Mouse (Mus musculus) kidney, embryonic 14.5 days (tissue): Measurements from ENCODE around the gene Stt3b. TPM values are rescaled to one million over a fixed set of nuclear protein-coding genes. Genes with fewer than 3 reads are reported as not detected.

Experiments
- ATAC-seq: fragments of 200-750 bp; cut with Nextera tagmentation; 2 replicates; pipeline ENCODE4 v1.8.0; 2017; ENCODE audit warnings: moderate number of reproducible peaks, mild to moderate bottlenecking, moderate TSS enrichment, moderate library complexity; ENCODE audit not compliant: low FRiP score, low TSS enrichment
- H3K27ac ChIP-seq: fragments of 300-500 bp; sonication (generic); 2 replicates; pipeline ENCODE4 v1.5.1; 2014; ENCODE audit warnings: low read depth, mild to moderate bottlenecking, low read length, moderate library complexity, mixed read lengths
- H3K27me3 ChIP-seq: fragments of 300-500 bp; sonication (generic); 2 replicates; pipeline ENCODE4 v1.6.1; 2014; ENCODE audit warnings: mild to moderate bottlenecking, low read length; ENCODE audit not compliant: control insufficient read depth, insufficient read depth
- H3K36me3 ChIP-seq: fragments of 300-500 bp; sonication (generic); 2 replicates; pipeline ENCODE4 v1.6.1; 2014; ENCODE audit warnings: low read length, mixed read lengths; ENCODE audit not compliant: control insufficient read depth, insufficient read depth
- H3K4me1 ChIP-seq: fragments of 300-500 bp; sonication (generic); 2 replicates; pipeline ENCODE4 v1.6.1; 2014; ENCODE audit warnings: low read length, mixed read lengths; ENCODE audit not compliant: control insufficient read depth, insufficient read depth
- H3K4me2 ChIP-seq: fragments of 300-500 bp; sonication (generic); replicated peaks from 2 replicates; pipeline ENCODE4 v1.6.1; 2014; ENCODE audit warnings: low read depth, mild to moderate bottlenecking, low read length
- H3K4me3 ChIP-seq: fragments of 300-500 bp; sonication (generic); 2 replicates; pipeline ENCODE4 v1.5.1; 2014; ENCODE audit warnings: mild to moderate bottlenecking, low read length
- H3K9ac ChIP-seq: fragments of 300-500 bp; sonication (generic); 2 replicates; pipeline ENCODE4 v1.6.1; 2014; ENCODE audit warnings: low read depth, mild to moderate bottlenecking, low read length, moderate library complexity
- H3K9me3 ChIP-seq: fragments of 300-500 bp; sonication (generic); 2 replicates; pipeline ENCODE4 v1.6.1; 2016; ENCODE audit warnings: low read length; ENCODE audit not compliant: control insufficient read depth
- WGBS: fragments of 180-500 bp; shearing (Covaris S2); extraction: QIAGEN DNeasy Blood & Tissue Kit; methylation state at CpG from one replicate; pipeline ENCODE4 v1.1.7; 2014; 5-methylcytosine and 5-hydroxymethylcytosine counted together
- polyA plus RNA-seq: library from polyadenylated mRNA; unstranded; fragments of >200 nt; fragmentation: Nextera tagmentation; extraction: Ambion mirVana; gene quantifications from 2 replicates; pipeline ENCODE4 v1.2.1, GENCODE M21; 2014

The Stt3b gene
- polyA plus RNA-seq, 1 experiment from 2014 or later: 124 TPM

DNA sequence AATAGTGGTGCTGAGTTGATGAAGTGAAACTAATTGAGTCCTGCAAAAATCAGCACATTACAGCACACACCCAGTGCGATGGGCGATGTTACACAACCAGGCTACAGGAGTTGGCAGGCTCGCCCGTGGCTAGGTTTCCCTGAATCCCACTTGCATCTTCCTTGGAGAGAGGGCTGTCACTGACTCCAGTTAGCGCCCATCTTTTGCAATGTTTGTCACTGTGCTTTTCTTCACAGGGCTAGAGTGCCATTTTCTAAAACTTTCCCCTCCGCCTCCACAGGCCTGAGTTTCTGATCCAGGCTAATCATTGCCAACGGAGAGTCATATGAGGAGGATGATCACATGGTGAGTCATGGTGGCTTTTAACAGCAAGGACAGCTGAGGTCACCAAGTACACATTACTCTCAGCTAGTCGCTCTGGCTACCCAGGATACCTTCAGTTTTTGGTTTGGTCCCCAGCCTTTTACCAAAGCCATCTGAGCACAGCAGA is 73.8 kb downstream of the Stt3b start:
- ATAC-seq: no peak
- no peak overlapping the region for H3K9ac ChIP-seq
- 85% methylated on average over 8 of the region's 8 CpGs for WGBS
- no peak overlapping the region for H3K4me2 ChIP-seq
- peaks cover 19% of the 10 kb centered on the region for H3K36me3 ChIP-seq
- no peaks in the 10 kb centered on the region for H3K27me3 ChIP-seq
- H3K4me3 ChIP-seq: no peak overlapping the region
- H3K27ac ChIP-seq: no peak overlapping the region
- H3K4me1 ChIP-seq: no peaks in the 10 kb centered on the region
- H3K9me3 ChIP-seq: no peaks in the 10 kb centered on the region

DNA sequence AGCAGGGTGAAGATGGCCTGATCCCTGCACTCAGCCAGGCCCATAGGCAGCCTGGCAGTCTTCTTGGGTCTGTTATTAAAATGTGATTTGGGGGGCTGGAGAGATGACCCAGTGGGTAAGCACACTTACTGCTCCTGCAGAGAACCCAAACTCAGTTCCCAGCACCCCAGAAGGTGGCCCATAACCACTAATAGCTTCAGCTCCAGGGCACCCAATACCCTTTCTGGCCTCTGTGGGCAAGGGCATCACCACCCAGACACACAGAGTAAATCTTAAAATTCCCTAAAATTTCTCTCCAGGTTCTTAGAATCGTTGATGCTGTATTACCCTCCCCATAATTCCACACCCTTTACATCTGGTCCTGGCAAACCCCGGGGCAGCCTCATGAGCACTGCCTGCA is 75.7 kb downstream of the Stt3b start:
- Histone ChIP-seq H3K27ac (no peak overlapping the region), H3K36me3 (peaks cover 3% of the 10 kb centered on the region; the same call in 1 of the 2 replicates), H3K4me1 (peaks cover 8% of the 10 kb centered on the region; the same call in 1 of the 2 replicates), H3K4me2 (no peak overlapping the region), H3K4me3 (no peak overlapping the region), H3K9ac (no peak overlapping the region), H3K9me3 (no peaks in the 10 kb centered on the region), H3K27me3 (no peaks in the 10 kb centered on the region)
- no peak for ATAC-seq
- 100% methylated on average over 2 of the region's 2 CpGs for WGBS

DNA sequence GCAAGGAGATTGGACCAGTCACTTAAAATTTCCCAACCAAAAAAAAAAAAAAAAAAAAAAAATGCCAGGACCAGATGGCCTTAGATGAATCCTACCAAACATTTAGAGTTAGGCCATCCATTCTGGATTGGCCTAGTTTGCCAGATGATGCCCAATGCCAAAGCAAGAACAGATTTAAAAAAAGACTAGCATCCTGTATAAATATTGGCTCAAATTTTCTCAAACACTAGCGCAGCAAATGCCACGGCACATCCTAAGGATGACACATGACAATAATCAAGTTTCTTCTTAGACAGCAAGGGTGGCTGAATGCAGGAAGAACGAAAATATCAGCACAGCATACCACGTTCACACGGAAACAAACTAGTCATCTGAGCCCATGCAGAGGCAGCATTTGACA is 76.5 kb downstream of the Stt3b start:
- H3K4me1 ChIP-seq: peaks cover 8% of the 10 kb centered on the region; the same call in 1 of the 2 replicates
- no peak overlapping the region for H3K9ac ChIP-seq
- no peaks in the 10 kb centered on the region for H3K36me3 ChIP-seq
- H3K4me3 ChIP-seq: no peak overlapping the region
- H3K27me3 ChIP-seq: no peaks in the 10 kb centered on the region
- 92% methylated on average over 5 of the region's 5 CpGs for WGBS
- no peak overlapping the region for H3K27ac ChIP-seq
- H3K4me2 ChIP-seq: no peak overlapping the region
- no peaks in the 10 kb centered on the region for H3K9me3 ChIP-seq
- no peak for ATAC-seq

DNA sequence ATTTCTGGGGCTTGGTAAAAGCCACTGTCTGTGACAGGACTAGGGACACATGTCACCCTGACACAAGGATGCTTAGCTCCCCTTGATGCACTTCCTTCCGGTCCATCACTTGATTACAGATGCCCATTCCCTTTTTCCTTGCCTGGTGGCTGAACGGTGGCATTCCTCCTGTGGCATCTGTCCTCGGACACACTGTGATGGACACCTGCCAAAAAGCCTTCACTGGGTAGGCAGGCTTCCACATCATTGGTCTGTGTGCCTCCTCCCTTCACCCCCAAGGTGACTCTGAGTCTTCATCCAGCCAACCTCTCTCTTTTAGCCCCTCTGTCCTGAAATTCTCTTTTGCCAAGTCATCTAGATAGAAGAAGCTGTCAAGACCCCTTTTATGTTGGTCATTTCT is 78.7 kb downstream of the Stt3b start:
- 94% methylated on average over 3 of the region's 3 CpGs for WGBS

DNA sequence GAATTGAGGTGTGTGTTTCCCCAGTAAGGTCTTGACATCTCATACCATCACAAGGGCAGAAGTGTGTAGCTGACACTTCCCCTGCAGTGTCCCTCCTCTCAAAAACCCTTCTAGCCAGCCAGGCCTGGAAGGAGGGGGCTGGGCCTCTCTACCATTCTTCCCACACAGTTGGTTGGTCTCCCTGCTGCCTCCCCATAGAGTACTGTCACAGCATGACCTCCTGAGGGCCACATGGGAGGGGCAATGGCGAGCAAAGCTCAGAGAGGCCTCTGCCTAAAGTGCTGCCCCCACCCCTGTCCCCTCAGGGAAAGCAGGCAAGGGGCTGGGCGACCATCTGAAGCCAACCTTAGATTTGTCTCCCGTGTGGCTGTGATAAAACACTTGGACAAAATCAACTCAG is 80.1 kb downstream of the Stt3b start:
- WGBS: 23% methylated on average over 3 of the region's 3 CpGs
- Histone ChIP-seq H3K4me1 (peaks cover 8% of the 10 kb centered on the region; the same call in 1 of the 2 replicates), H3K27ac (no peak overlapping the region), H3K9ac (no peak overlapping the region), H3K27me3 (no peaks in the 10 kb centered on the region), H3K9me3 (no peaks in the 10 kb centered on the region), H3K4me3 (no peak overlapping the region), H3K36me3 (no peaks in the 10 kb centered on the region), H3K4me2 (no peak overlapping the region)
- peak; percentile 50 for ATAC-seq

More for the DNA sequence above, 78.7 kb downstream of the Stt3b start:
- ATAC-seq: no peak
- Histone ChIP-seq H3K4me1 (peaks cover 8% of the 10 kb centered on the region; the same call in 1 of the 2 replicates), H3K4me2 (no peak overlapping the region), H3K9me3 (no peaks in the 10 kb centered on the region), H3K27ac (no peak overlapping the region), H3K36me3 (no peaks in the 10 kb centered on the region), H3K27me3 (no peaks in the 10 kb centered on the region), H3K4me3 (no peak overlapping the region), H3K9ac (no peak overlapping the region)

DNA sequence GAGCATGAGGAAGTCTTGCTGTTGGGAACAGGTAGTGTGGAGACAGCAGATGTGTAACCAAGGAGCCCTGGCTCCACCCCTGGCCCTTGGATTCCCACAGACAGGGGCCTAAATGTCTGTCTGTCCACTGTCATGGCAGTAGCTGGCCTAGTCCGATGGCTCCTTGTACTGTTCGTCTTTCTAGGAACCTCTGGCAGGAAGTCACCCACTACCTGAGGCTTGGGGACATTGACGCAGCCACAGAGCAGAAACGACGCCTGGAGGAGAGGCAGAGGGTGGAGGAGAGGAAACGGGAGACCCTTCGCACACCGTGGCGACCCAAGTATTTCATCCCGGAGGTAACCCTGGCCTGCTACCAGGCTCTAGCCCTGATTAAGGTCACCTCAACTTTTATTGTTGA is 80.5 kb downstream of the Stt3b start:
- H3K27me3 ChIP-seq: no peaks in the 10 kb centered on the region
- no peaks in the 10 kb centered on the region for H3K9me3 ChIP-seq
- no peak overlapping the region for H3K27ac ChIP-seq
- H3K4me3 ChIP-seq: no peak overlapping the region
- no peak overlapping the region for H3K4me2 ChIP-seq
- H3K9ac ChIP-seq: no peak overlapping the region
- peaks cover 8% of the 10 kb centered on the region; the same call in 1 of the 2 replicates for H3K4me1 ChIP-seq
- H3K36me3 ChIP-seq: no peaks in the 10 kb centered on the region
- 0 out of 2 replicates have a peak, but pooled peaks have one; percentile 11 for ATAC-seq
- 51% methylated on average over 10 of the region's 10 CpGs for WGBS

DNA sequence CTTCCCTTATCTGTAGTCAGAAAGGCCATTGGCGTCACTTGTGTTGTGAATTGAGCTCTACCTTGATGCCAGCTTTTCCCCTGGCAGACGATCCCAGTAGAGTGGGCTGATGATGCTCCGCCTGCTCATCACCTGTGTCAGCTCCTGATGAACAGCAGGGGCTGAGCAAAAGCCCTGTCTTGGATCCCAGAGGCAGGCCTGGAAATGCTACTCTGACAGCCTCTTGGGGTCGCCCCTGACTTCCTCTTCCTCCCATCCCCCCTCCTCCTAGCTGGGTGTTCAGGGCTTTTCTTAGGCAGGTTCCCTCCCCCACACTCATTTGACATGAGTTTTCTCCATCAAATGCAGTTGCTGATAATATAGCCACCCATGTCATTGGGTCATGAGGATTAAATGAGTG is 81.1 kb downstream of the Stt3b start:
- Histone ChIP-seq H3K27ac (no peak overlapping the region), H3K27me3 (no peaks in the 10 kb centered on the region), H3K9me3 (no peaks in the 10 kb centered on the region), H3K9ac (no peak overlapping the region), H3K4me2 (no peak overlapping the region), H3K4me3 (no peak overlapping the region), H3K36me3 (no peaks in the 10 kb centered on the region), H3K4me1 (peaks cover 8% of the 10 kb centered on the region; the same call in 1 of the 2 replicates)
- no peak for ATAC-seq
- 74% methylated on average over 4 of the region's 4 CpGs for WGBS

DNA sequence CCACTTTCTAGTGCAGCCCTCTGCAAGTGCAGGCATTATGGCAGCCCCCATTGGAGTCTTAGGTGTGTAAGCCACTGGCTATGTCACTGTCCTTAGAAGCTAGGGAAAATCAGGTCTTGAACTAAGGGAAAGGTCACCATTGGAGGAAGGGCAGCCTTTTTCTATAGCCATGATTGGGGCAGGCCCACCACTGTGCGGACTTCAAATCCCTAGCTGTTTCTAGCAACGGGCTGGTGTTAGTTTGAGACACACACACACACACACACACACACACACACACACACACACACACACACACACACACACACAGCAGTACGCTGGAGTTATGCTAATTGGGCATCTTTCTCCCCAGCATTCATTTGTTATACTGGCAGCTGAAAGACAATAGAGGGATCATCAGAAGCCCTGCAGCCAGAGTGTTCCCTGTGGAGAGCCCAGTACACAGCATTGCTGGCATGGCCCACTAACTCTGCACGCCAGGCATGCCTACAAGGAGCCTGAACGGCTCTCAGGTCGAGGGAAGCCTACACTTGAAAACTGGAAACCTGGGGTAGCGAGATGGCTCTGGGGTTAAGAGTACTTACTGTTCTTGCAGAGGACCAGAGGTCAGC is 85.4 kb downstream of the Stt3b start:
- WGBS: 65% methylated on average over 7 of the region's 7 CpGs
- H3K4me2 ChIP-seq: no peak overlapping the region
- no peak for ATAC-seq

DNA sequence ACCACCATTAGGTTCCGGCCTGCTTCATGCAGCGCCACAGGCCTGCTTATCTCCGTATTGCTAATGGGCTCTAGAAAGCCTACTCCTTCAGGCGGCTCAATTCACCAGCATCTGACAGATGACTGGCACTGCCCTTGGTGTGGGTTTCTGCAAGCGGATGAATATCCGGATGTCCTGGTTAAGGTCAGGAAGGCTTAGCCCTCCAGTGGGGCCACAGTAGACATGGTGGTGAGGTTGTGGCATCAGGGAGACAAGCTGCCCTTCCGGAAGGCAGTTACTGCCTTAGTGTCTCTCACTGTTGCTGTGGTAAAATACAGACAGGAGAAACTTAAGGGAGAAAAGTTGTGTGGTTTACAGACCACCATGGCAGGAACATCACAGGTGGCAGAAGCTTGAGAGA is 89.0 kb downstream of the Stt3b start:
- WGBS: 88% methylated on average over 7 of the region's 7 CpGs
- no peaks in the 10 kb centered on the region for H3K36me3 ChIP-seq

More for the DNA sequence above, 85.4 kb downstream of the Stt3b start:
- Histone ChIP-seq H3K9ac (no peak overlapping the region), H3K9me3 (no peaks in the 10 kb centered on the region), H3K4me1 (peaks cover 3% of the 10 kb centered on the region; the same call in 1 of the 2 replicates), H3K27ac (no peak overlapping the region), H3K27me3 (no peaks in the 10 kb centered on the region), H3K4me3 (no peak overlapping the region), H3K36me3 (no peaks in the 10 kb centered on the region)

More for the DNA sequence above, 89.0 kb downstream of the Stt3b start:
- H3K9ac ChIP-seq: no peak overlapping the region
- no peak for ATAC-seq
- H3K27me3 ChIP-seq: no peaks in the 10 kb centered on the region
- no peaks in the 10 kb centered on the region for H3K9me3 ChIP-seq
- no peak overlapping the region for H3K4me3 ChIP-seq
- no peak overlapping the region for H3K4me2 ChIP-seq
- no peaks in the 10 kb centered on the region for H3K4me1 ChIP-seq
- H3K27ac ChIP-seq: no peak overlapping the region
